Mouse (Mus musculus) lung, postnatal 0 days (tissue): Measurements from ENCODE around the gene Keap1.

Experiments used
- CTCF ChIP-seq: IDR thresholded peaks from 2 replicates; pipeline ENCODE4 v1.5.1; 2016; ENCODE audit warnings: antibody characterized with exemption, mild to moderate bottlenecking
- EP300 ChIP-seq: IDR thresholded peaks from 2 replicates; pipeline ENCODE4 v1.6.1; 2016; ENCODE audit warnings: antibody characterized with exemption, mild to moderate bottlenecking, control low read depth

DNA sequence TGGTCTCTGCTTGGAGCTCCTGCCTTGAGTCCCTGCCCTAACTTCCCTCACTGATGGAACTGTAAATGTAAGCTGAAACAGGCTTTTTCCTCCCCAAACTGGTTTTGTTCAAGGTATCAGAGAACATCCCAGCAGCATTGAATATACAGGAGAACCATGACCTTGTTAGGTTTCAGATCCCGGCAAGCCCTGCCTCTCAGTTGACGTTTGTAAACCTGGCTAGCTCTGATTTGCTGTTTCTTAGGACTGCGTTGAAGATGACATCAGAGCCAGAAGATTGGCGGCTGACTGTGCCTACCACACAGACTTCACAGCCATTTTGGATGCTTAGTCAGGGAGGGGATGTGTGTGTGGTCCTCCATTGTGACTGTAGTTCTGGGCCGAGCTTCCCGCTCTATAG lies 15.3 kb downstream of the Keap1 start:
- TF ChIP-seq CTCF (no peak), EP300 (no peak)
